Mouse (Mus musculus): Measurements from ENCODE around the gene Trim28.

GRCm38 (mm10) chr7:12954896-12955295 is 44.0 kb upstream of the Trim28 start:
- TF ChIP-seq POLR2A (IDR thresholded peaks at IDR 0.05; ENCODE audit: low read depth, low read length) (no peak), CTCF (IDR thresholded peaks at IDR 0.05; ENCODE audit: extremely low read depth, insufficient read depth, insufficient read length, insufficient replicate concordance) (no peak)

All from spleen, adult 2 months (tissue).